8 mouse cellular contexts compared by ENCODE assay signal in the genomic region with DNA sequence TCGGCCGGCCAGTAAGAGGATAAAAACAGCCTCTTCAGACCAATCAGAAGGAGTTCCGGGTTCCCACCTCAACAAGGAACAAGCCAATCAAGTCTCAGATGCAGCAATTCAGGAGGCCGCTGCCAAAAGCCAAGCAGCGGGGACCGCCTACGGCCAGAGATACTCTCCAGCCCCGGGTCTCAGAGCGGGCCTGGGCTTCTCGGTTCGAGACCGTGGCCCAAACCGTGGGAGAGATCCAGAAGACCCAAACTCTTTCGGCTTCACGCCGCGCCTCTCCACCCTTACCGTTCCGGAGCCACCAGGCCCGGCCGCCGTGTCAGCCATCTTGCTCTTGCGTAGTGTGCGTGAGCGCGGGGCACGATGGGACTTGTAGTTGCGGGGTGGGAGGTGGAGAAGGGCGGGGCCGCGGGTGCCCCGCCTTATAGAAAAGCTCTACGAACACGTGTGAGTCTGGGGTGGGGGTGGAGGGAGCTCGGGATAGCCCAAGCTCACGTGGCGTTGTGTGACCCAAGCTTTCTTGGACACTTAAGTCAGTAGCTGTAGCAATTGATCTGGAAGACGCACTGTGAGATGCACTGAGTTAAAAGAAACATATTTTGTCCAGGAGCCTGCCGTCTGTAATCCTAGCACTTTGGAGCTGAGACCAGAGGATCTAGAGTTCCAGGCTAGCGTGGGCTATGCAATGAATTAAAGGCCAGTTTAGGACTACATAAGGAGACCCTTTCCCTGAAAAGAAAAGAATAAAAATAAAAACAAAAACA. TPM values are rescaled to one million over a fixed set of nuclear protein-coding genes. Genes with fewer than 3 reads are reported as not detected.
A peak's percentile ranks its signal among the peaks of the same experiment; 100 is the strongest.
DNase-seq lines count a peak whose midpoint lies in the region; ATAC-seq and TF ChIP-seq lines count a peak whose summit lies in the region.

Gene Taf8, minus strand, starts transcription at position 347 of the 761 bp plus-strand sequence.

- 2% methylated on average over 40 of the region's 40 CpGs for WGBS in hindbrain, embryonic 13.5 days

- peaks cover 26% of the 10 kb centered on the region for H3K4me1 ChIP-seq in hindbrain, embryonic 13.5 days (replicated peaks)

- peaks cover 23% of the 10 kb centered on the region for H3K36me3 ChIP-seq in hindbrain, embryonic 13.5 days

- H3K4me2 ChIP-seq in hindbrain, embryonic 13.5 days, result peak within 1 kb of the TSS; percentile 79

- no peak for TF ChIP-seq CTCF in Patski (IDR thresholded peaks at IDR 0.05)

- no peak for DNase-seq in Patski (ENCODE audit: low read depth, low spot score)
- peak; percentile 94 for DNase-seq in cerebellum, postnatal 14 days
- peak; percentile 85 to 91 for DNase-seq in frontal cortex, postnatal 14 days (ENCODE audit: low spot score in 2 of 2)
- DNase-seq in layer of hippocampus, postnatal 25 days (ENCODE audit: extremely low spot score in 1 of 2, low spot score in 1 of 2), result peak; percentile 84 to 96
- DNase-seq in lung, postnatal 25 days (ENCODE audit: low spot score), result peak; percentile 93
- DNase-seq in retina, embryonic 14.5 days (ENCODE audit: low spot score), result peak; percentile 93
- DNase-seq in thymus, postnatal 4 days, result peak; percentile 95

- H3K27me3 ChIP-seq in Patski, result no peaks in the 10 kb centered on the region
- no peaks in the 10 kb centered on the region for H3K27me3 ChIP-seq in hindbrain, embryonic 13.5 days

- H3K27ac ChIP-seq in hindbrain, embryonic 13.5 days, result peak within 1 kb of the TSS; percentile 74; the same call in 1 of the 2 replicates

- peak; percentile 88 for ATAC-seq in Patski
- peak; percentile 97 for ATAC-seq in hindbrain, embryonic 13.5 days (ENCODE audit: low FRiP score)

- peak within 1 kb of the TSS; percentile 64 for H3K4me3 ChIP-seq in hindbrain, embryonic 13.5 days

- H3K9ac ChIP-seq in hindbrain, embryonic 13.5 days, result peak within 1 kb of the TSS; percentile 83

- no peaks in the 10 kb centered on the region for H3K9me3 ChIP-seq in hindbrain, embryonic 13.5 days

- in situ Hi-C loops in Patski (cut with MboI; ENCODE audit: low pct_unique_long_range_greater_than_20kb), result no loop called here

- POLR2A ChIA-PET in Patski (lab: Charles Lee), result interaction anchor here (0.9 kb wide), 1 partner anchor 9 kb away, joined by 3 read pairs; no protein-coding TSS in a partner anchor

- CTCF ChIA-PET in Patski (lab: Charles Lee), result interaction anchor here (0.6 to 1.2 kb wide), 2 partner anchors 9 to 26 kb away, joined by 3 read pairs; no protein-coding TSS in a partner anchor

RNA-seq across cellular contexts. Expression of gene Taf8, which starts in this region (rescaled TPM):
- 17.8 TPM for polyA plus RNA-seq in Patski (2021)
- 23.4 and 23.5 TPM in 2 replicates for polyA plus RNA-seq in hindbrain, embryonic 13.5 days (2015; fragmentation: Nextera tagmentation; extraction: Ambion mirVana)
- total RNA-seq in layer of hippocampus, postnatal 25 days (2021), result 10 to 100 TPM; 15.9 to 19.1 TPM
